Mouse (Mus musculus): ENCODE data around the gene Dgki. TPM values are rescaled to one million over a fixed set of nuclear protein-coding genes. Genes with fewer than 3 reads are reported as not detected.

Dgki gene
- total and polyA plus RNA-seq, 3 experiments = 4.4 to 8.7 (median 7.7) TPM

DNA sequence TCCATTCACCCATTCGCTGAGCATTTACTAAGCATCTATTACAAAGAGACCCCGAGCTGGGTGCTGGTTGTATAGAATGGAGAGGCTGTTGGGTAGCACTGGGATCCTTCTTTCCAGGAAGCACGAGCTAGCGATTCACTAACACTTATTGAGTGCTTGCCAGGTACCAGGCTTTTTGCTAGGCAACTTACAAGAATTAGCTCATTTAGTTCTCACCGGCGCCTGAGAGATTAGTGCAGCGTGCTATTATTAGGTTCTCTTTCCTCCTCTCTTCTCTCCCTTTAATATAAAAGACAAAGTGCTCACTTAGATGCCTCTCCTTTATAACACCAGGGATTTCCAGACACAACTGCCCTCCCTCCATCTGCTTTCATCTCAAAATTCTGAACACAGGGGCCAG, 54.2 kb downstream of the Dgki start:
- H3K9me3 ChIP-seq (replicated peaks; ENCODE audit: low read length) = no peaks in the 10 kb centered on the region
- no peak for DNase-seq (ENCODE audit: extremely low read depth)
- no peak overlapping the region for H3K4me3 ChIP-seq (replicated peaks in 1 of 3; ENCODE audit: low read depth in 2 of 3, low read length in 2 of 3, poor library complexity in 1 of 3)
- TF ChIP-seq MAFK (IDR thresholded peaks at IDR 0.05; ENCODE audit: insufficient replicate concordance, low read length) (no peak), UBTF (IDR thresholded peaks at IDR 0.05; ENCODE audit: low read depth, low read length) (no peak)
- H3K27ac ChIP-seq (ENCODE audit: insufficient read depth, low read depth) = no peak overlapping the region
- dilution Hi-C loops (cut with MboI; ENCODE audit: extremely low pct_ligation_motif_present, extremely low pct_unique_long_range_greater_than_20kb, low sequenced_read_pairs) = no loop called here
- no peaks in the 10 kb centered on the region for H3K79me2 ChIP-seq (replicated peaks; ENCODE audit: control insufficient read depth, extremely low read depth, insufficient read depth, poor library complexity, severe bottlenecking)
- in situ Hi-C loops (cut with MboI; ENCODE audit: low pct_ligation_motif_present, low pct_unique_long_range_greater_than_20kb, low sequenced_read_pairs) = no loop called here
- H3K36me3 ChIP-seq (replicated peaks in 1 of 2; ENCODE audit: control insufficient read depth in 1 of 2, insufficient read depth in 1 of 2, low read length in 1 of 2) = peaks cover 0 to 3% of the 10 kb centered on the region in 2 experiments
- H3K27me3 ChIP-seq (replicated peaks) = no peaks in the 10 kb centered on the region
- peaks cover 3 to 20% of the 10 kb centered on the region in 2 experiments; a peak in 2 of 4 replicates for H3K4me1 ChIP-seq (ENCODE audit: control insufficient read depth in 1 of 2, insufficient read depth in 2 of 2)
- H3K9ac ChIP-seq (ENCODE audit: insufficient read depth, low read depth) = no peak overlapping the region
- H3K4me2 ChIP-seq (ENCODE audit: insufficient read depth, low read depth, poor library complexity, severe bottlenecking) = no peak overlapping the region

DNA sequence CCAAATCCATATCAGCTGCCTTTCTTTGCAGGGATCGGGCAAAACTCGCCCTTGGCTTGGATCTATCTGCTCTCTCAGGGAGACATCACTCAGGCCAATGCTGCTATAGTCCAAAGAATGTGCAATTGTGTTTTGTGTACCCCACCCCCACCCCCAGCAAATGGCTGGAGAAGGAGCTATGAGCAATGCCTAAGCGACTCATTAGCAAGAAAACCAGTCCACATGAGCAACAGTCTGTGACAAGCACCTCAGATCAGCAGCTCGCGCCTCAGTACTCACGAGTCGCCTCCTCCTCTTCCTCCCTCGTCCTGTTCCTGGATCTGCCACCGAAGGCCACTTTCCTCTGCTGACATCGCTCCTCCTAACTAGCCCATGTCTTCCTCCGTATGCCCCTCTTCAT, 55.9 kb downstream of the Dgki start:
- Histone ChIP-seq H3K9ac (ENCODE audit: insufficient read depth, low read depth) (no peak overlapping the region), H3K4me2 (ENCODE audit: insufficient read depth, low read depth, poor library complexity, severe bottlenecking) (no peak overlapping the region), H3K27me3 (replicated peaks) (no peaks in the 10 kb centered on the region), H3K4me3 (replicated peaks in 1 of 3; ENCODE audit: low read depth in 2 of 3, low read length in 2 of 3, poor library complexity in 1 of 3) (peak overlapping the region in 1 of 3 experiments; percentile 5), H3K27ac (ENCODE audit: insufficient read depth, low read depth) (no peak overlapping the region), H3K9me3 (replicated peaks; ENCODE audit: low read length) (no peaks in the 10 kb centered on the region), H3K4me1 (ENCODE audit: control insufficient read depth in 1 of 2, insufficient read depth in 2 of 2) (peaks cover 3 to 20% of the 10 kb centered on the region in 2 experiments; a peak in 2 of 4 replicates), H3K36me3 (replicated peaks in 1 of 2; ENCODE audit: control insufficient read depth in 1 of 2, insufficient read depth in 1 of 2, low read length in 1 of 2) (no peaks in the 10 kb centered on the region), H3K79me2 (replicated peaks; ENCODE audit: control insufficient read depth, extremely low read depth, insufficient read depth, poor library complexity, severe bottlenecking) (no peaks in the 10 kb centered on the region)
- no peak for DNase-seq (ENCODE audit: extremely low read depth)
- in situ Hi-C loops (cut with MboI; ENCODE audit: low pct_ligation_motif_present, low pct_unique_long_range_greater_than_20kb, low sequenced_read_pairs) (no loop called here), dilution Hi-C loops (cut with MboI; ENCODE audit: extremely low pct_ligation_motif_present, extremely low pct_unique_long_range_greater_than_20kb, low sequenced_read_pairs) (no loop called here)
- TF ChIP-seq JUN (IDR thresholded peaks at IDR 0.05; ENCODE audit: insufficient read depth, low read depth, low read length) (no peak), POLR2AphosphoS2 (IDR thresholded peaks at IDR 0.05; ENCODE audit: low read depth, low read length) (no peak), ZMIZ1 (IDR thresholded peaks at IDR 0.05; ENCODE audit: low read depth, low read length) (no peak), RAD21 (IDR thresholded peaks at IDR 0.05; ENCODE audit: low read depth, low read length) (no peak), SIN3A (IDR thresholded peaks at IDR 0.05; ENCODE audit: low read length) (no peak), TCF12 (IDR thresholded peaks at IDR 0.05; ENCODE audit: low read depth, low read length) (no peak), MYC (IDR thresholded peaks at IDR 0.05; ENCODE audit: low read depth, low read length) (no peak), HCFC1 (IDR thresholded peaks at IDR 0.05; ENCODE audit: low read depth, low read length) (no peak), USF2 (conservative IDR thresholded peaks at IDR 0.05; ENCODE audit: low read depth, low read length) (no peak), ZC3H11A (IDR thresholded peaks at IDR 0.05; ENCODE audit: low read depth, low read length) (no peak), ZKSCAN1 (IDR thresholded peaks at IDR 0.05; ENCODE audit: borderline replicate concordance, low read depth, low read length) (no peak), E2F4 (IDR thresholded peaks at IDR 0.05; ENCODE audit: insufficient replicate concordance, low read depth, low read length) (no peak), EP300 (IDR thresholded peaks at IDR 0.05; ENCODE audit: low read length) (no peak), TBP (conservative IDR thresholded peaks at IDR 0.05; ENCODE audit: low read depth, low read length) (no peak), NELFE (IDR thresholded peaks at IDR 0.05; ENCODE audit: low read depth, low read length) (no peak), CHD2 (IDR thresholded peaks at IDR 0.05; ENCODE audit: low read length) (no peak), ZNF384 (IDR thresholded peaks at IDR 0.05; ENCODE audit: low read depth, low read length) (no peak), JUND (conservative IDR thresholded peaks at IDR 0.05; ENCODE audit: low read depth, low read length) (no peak)

Data from CH12.LX (cell line).